Mouse (Mus musculus) ES-E14 (cell line): ENCODE measurements around the gene Alx3.

ENCODE experiments used
- HCFC1 ChIP-seq: IDR thresholded peaks from 2 replicates; pipeline ENCODE4 v1.6.1; 2012; ENCODE audit warnings: low read length, inconsistent platforms, borderline replicate concordance; ENCODE audit not compliant: insufficient read depth
- MAFK ChIP-seq: IDR thresholded peaks from 2 replicates; pipeline ENCODE4 v1.6.1; 2014; ENCODE audit warnings: mild to moderate bottlenecking, low read depth, low read length, inconsistent platforms; ENCODE audit not compliant: insufficient read depth
- ZC3H11A ChIP-seq: IDR thresholded peaks from 2 replicates; pipeline ENCODE4 v1.6.1; 2012; ENCODE audit warnings: low read depth, mild to moderate bottlenecking, inconsistent platforms, low read length, borderline replicate concordance
- ZNF384 ChIP-seq: IDR thresholded peaks from 2 replicates; pipeline ENCODE4 v1.6.1; 2012; ENCODE audit warnings: low read depth, low read length, inconsistent platforms

DNA sequence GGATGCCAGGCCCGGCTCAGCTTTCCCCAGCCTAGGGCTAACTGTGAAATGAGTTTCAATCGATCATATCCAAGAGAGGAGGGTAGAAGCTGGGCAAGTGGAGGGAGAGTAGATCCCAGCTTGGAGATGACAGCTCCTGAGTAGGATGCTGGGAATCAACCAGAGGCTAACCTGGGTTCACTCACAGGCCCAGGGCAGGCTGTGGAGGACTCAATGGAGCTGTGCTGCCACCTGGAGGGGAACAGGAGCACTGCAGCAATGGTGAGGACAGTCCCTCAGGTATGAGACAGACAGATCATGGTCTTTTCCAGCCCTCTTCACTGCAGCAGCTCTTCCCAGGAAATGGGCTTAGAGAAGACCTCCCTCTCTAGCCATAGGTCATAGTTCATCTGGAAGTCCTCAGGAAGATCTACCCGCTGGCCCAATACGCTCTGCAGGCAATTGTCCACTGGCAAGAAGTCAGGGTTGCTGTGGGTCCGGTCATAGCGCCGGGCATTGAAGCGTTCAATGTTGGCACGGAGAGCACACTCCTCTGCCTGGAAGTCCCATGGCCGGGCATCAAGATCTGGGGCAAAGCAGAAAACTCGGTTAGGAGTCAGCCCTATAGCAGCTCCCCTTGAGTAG is 18.2 kb downstream of the Alx3 start:
- peak; percentile 36; the same call in 1 of the 2 replicates for TF ChIP-seq ZC3H11A
- no peak for TF ChIP-seq HCFC1
- no peak for TF ChIP-seq MAFK
- no peak for TF ChIP-seq ZNF384
